Mouse (Mus musculus) liver, adult 2 months (tissue): ENCODE results near the gene Hexb. TPM values are rescaled to one million over a fixed set of nuclear protein-coding genes. Genes with fewer than 3 reads are reported as not detected.

ENCODE experiments used
- polyA plus RNA-seq: library from polyadenylated mRNA; depleted of rRNA; stranded (reverse); fragments of >200 nt; gene quantifications from 2 replicates; pipeline ENCODE4 v1.2.3, GENCODE M21; 2012; rRNA removed
- total RNA-seq: library from RNA; depleted of rRNA; stranded (reverse); fragments of >200 nt; gene quantifications from 2 replicates; pipeline ENCODE4 v1.2.3, GENCODE M21; 2014; rRNA removed

Hexb gene
- total and polyA plus RNA-seq, 2 experiments: 43.1 to 48.1 TPM

Other genes with a start within 250 kb of the Hexb start
- gene 1700029F12Rik, start 164.0 kb downstream of the Hexb start, total RNA-seq: not detected in 2 replicates
- not detected in 2 replicates for gene 1700029F12Rik, start 164.0 kb downstream of the Hexb start, polyA plus RNA-seq
- gene Fam169a, start 131.1 kb downstream of the Hexb start, total RNA-seq: under 0.01 and 0.07 TPM in 2 replicates
- gene Fam169a, start 131.1 kb downstream of the Hexb start, polyA plus RNA-seq: not detected in 2 replicates
- not detected in 2 replicates for gene Gm6169, start 99.1 kb downstream of the Hexb start, total RNA-seq
- gene Gm6169, start 99.1 kb downstream of the Hexb start, polyA plus RNA-seq: not detected in 2 replicates
- 41.1 and 42.9 TPM in 2 replicates for gene Gfm2, start 60.4 kb downstream of the Hexb start, total RNA-seq
- gene Gfm2, start 60.4 kb downstream of the Hexb start, polyA plus RNA-seq: 25.9 TPM in 2 replicates
- 30.4 and 37.3 TPM in 2 replicates for gene Nsa2, start 60.4 kb downstream of the Hexb start, total RNA-seq
- 12.9 and 15.3 TPM in 2 replicates for gene Nsa2, start 60.4 kb downstream of the Hexb start, polyA plus RNA-seq
- 2.3 and 2.6 TPM in 2 replicates for gene Enc1, start 42.7 kb upstream of the Hexb start, total RNA-seq
- gene Enc1, start 42.7 kb upstream of the Hexb start, polyA plus RNA-seq: 1.3 TPM in 2 replicates